Mouse (Mus musculus): Measurements from ENCODE around the gene Kcnh2.

DNA sequence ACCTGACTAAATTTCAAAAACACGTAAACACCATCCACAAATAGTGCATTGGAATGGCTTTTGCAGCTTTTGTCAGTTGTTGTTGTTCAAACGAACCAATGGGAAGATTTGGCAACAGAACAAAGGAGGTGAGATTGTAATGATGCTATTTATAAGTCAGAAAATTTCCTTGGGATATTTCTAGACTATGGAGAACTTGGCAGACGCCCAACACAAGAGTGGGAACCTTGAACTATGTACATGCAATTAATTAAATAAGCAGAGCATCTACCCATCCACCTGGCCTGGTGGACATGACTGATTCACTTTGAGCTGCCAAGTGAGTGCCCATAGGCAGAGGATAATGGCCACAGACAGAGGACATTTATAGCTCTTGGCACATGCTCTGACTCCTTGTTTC is 59.5 kb downstream of the Kcnh2 start:
- no peak for TF ChIP-seq CTCF (IDR thresholded peaks at IDR 0.05; ENCODE audit: extremely low read depth, insufficient read length, insufficient replicate concordance, low read depth, low read length)
- no peak for TF ChIP-seq POLR2A (IDR thresholded peaks at IDR 0.05; ENCODE audit: low read depth, low read length)

All from small intestine, adult 2 months (tissue).